Mouse (Mus musculus) ES-CJ7 (cell line): ENCODE data around the gene Dnajc15.
"Not testable (repeated sequence)": the region's sequence is repeated elsewhere in the genome, so short reads cannot be mapped to it uniquely, and the experiment has no call there.

Source experiments
- DNase-seq: peaks from one replicate; pipeline ENCODE4 v3.0.0; 2011; ENCODE audit warnings: low read depth, low spot score

Dnajc15 gene

DNA sequence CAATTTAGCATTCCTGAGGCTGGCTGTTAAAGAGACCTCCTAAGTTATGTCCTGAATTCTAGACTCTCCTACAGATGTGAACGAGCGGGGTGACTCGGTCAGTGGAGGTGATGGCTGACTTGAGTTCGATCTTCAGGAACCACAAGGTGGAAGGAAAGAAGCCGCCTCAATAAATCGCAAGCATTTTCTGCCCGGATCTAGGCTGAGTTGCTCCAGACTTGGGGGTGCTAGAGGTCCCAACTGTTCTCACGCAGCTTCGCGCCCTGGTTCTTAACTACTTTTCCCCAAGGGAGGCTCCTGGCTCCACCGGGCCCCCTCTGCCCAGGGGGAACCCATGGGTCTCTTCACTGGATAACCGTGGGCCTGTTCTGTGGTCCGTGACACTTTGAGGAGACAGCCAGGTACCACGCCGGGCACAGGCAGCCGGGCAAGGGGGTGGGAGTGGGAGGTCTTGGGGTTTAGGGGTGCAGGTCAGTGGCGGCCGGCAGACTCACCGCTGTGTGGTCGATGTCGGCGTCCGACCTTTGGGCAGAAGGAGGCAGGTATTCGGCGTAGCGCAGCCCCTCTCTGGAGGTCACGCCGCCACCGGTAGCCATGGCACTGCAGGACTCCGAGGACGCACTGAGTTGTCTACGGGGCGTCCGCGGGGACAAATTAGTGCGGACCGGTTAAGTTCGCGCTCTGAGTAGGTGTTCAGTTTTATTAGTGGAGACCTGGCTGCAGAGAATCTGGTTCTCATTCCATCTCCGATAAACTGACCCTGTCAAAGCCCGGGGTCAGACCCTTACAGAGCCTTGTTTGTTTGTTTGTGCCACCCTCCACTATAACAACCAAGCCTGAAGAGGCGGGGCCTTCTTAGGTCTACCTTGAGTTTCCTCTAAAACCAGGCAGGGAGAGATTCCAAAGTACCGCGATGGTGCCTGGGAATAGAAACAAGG, at the start of gene Dnajc15:
Gene Dnajc15, minus strand, starts transcription at position 822 of the 938 bp plus-strand sequence.
- peak; percentile 88 for DNase-seq

DNA sequence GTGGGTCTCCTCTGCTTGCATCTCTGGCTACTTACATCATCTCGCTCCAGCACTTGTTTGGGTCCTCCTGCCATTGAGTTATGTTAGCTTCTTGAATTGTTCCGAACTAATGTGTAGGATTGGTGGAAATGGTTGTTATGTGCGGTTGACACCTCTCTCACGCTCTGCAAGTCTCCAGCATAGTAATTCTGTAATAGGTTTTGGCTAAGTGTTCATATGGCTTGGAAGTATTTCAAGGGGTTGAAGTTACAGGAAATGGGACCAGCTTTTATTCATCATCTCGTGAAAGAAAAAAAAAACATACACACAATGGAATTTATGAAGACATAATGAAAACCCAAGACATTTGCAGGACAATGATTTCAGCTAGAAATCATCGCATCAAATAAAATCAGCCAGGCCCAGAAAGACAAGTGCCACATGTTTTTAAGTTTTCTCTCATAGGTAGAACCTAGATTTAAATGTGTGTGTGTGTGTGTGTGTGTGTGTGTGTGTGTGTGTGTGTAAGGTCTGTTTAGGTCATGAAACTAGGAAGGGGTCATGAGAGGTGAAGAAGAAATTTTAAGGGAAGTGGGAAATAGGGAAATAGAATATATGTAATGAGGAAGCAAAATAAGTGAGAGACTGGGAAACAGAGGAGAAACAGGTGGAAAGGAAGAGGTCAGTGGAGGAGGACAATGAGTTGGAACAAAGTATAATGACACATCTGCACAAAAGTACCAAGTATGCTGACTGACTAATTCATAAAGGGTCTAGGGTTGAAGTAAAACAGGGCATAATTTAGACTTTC, 48.3 kb upstream of the Dnajc15 start:
- no peak for DNase-seq

DNA sequence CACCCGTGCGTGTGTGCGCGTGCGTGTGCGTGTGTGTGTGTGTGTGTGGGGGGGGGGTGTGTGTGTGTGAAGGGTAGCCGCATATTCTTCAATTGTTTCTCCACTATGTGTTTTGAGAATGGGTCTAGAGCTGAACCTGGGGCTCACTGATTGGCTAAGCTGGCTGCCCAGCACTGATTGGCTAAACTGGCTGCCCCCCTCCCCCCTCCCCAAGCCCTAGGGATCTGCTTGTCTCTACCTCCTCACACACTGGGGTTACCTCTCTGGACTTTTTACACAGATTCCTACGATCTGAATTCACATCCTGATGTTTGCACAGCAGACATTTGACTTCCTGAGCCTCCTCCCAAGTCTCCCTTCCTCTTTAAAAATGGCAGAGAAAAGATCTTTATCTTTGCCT, 46.7 kb upstream of the Dnajc15 start:
- peak; percentile 7 for DNase-seq

DNA sequence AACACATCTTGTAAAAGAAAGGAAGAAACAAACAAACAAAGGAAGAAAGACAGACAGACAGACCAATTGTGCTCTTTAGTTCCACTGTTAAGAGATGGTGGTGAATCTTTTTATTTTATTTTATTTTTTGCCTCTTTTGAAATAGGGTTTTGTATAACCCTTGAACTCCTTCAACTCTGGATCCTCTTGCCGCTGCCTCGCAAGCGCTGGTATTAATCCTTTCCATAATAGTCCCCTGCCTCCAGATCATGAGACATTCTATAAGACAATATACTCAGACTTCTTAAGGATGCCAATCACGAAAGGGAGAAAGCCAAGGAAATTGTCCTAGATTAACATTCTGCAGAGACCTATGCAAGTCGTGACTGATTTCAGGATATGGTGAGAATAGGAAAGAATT, 40.9 kb upstream of the Dnajc15 start:
- DNase-seq = no peak

DNA sequence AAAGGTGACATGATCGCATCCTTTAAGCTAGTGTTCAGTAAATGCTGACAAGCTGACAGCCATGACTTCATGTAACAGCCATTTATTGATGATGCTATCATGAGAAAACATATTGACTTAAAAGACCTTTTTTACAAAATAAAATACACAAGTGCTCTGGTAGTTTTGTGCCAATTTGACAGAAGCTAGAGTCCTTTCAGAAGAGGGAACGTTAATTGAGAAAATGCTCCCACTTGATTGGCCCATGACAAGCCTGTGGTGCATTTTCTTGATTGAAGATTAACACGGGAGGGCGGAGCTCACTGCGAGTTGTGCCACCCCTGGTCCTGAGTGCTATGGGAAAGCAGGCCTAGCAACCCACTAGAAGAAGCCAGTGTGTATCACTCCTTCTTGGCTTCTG, 31.7 kb upstream of the Dnajc15 start:
- DNase-seq = no peak

DNA sequence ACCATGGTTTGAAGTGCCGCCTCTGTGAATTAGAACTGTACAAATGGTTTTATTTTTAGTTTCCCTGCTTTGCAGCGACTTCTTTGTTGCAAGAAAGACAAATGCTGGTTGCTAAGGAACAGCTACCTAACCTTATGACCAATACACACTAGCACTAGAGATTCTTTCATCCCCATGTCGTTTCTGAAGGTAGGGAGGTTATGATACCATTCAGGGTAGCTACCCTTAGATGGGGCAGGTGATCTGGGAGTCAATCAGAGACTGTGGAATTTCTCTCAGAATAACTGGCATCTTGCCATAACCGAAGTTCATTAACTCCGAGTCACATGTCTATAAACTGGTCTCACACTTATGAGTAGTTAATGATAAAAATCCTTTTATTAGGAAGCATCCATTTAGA, 30.5 kb upstream of the Dnajc15 start:
- DNase-seq = no peak

DNA sequence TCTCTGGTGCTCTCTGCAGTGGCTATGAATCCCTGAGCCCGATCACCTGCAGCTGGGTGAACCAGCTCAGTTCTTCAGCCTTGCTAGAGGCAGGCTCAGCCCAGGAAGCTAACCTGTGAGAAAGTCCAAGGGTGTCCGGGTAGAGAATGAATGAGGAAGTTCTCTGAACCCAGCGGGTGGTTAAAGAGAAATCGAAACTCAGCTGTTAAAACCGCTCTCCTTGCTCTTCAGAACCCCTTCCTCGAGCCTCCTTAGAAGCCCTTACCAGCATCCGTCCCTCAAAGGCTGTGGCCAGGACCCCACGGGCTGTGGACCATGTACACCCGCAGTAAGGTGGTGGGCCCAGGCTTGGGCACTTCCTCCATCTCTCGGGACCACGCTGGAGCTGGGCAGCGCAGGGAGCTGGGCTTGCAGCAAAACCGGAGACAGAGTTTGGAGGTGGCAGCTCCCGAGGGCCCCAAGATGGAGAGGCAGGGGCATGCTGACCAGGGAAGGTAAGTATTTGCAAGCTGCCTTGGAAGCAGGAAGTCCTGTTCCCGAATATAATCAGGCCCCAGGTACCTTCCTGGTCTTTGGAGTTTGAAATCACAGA, 29.3 kb upstream of the Dnajc15 start, which contains the start of gene Epsti1:
Gene Epsti1, plus strand, starts transcription at position 69 of the 592 bp plus-strand sequence.
- no peak for DNase-seq

DNA sequence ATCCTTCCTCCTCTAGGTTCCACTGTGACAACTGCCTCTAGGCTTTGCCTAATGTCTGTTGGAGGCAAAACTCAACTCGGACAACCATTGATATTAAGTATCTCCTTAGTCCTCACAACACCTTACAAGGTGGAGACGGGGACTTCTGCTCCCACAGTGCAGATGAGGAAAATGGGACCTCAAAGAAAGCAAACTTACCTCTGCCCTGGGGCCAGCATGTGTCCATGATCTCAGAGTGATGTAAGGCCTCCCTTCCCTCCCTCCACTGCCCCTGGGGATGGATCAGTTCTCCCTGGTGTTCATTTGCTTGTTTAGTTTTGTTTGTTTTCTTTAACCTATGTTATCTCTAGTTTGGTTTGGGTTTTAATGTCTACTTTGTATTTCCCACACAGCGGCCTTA, 27.6 kb upstream of the Dnajc15 start:
- no peak for DNase-seq

DNA sequence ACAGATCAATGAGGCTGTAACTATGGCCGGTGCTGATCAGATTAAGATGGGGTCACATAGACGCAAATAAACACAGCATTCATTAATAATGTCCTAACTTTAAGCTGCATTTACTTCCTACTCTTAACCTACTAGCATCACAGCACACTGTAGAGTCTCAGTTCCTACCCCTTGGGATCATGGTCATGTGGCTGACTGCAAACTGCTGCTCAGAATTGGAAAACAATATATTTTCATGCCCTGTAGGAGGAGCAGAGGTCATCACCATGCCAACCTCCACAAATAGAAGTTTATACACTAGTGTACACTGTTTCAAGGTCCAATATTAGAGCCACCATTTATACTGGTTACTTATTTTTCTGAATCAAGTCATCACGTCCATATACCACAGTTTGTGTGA, 21.0 kb upstream of the Dnajc15 start:
- DNase-seq = no peak

DNA sequence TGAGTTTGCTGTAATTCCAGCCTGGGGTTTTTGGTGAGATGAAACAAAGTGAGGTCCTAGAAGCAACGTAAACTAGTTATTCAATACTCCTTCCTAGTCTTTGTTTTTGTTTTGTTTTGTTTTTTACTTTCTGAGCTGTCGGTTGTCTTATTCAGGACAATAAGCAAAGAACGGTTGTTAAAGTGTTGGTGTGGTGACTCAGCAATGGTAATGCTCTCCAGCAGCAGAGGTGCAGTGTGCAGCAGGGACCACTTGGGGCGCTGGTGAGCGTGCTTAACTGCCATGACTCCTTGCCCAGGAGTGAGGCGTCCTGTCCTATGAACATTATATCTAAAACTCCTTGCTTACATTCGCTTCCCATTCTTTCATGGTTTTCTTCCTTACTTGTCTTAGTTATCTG, 15.0 kb upstream of the Dnajc15 start:
- peak; percentile 28 for DNase-seq

DNA sequence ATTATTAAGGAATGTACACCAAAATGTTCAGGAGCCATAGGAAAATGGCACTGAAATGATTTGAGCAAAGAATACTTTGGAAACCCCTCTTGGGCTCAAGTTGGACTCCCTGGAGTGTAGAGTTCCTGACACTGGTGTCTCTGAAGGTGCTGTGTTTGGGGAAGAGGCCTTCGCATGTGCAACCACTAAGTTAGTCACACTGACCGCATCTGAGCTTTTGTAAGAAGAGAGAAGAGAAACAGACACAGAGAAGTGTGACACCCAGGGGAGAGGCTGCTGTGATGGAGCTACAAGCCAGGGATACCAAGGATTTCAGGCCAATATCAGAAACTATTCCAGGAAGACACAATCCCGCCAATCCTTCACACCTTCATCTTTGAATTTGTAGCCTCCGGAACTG, 12.0 kb upstream of the Dnajc15 start:
- DNase-seq = no peak

DNA sequence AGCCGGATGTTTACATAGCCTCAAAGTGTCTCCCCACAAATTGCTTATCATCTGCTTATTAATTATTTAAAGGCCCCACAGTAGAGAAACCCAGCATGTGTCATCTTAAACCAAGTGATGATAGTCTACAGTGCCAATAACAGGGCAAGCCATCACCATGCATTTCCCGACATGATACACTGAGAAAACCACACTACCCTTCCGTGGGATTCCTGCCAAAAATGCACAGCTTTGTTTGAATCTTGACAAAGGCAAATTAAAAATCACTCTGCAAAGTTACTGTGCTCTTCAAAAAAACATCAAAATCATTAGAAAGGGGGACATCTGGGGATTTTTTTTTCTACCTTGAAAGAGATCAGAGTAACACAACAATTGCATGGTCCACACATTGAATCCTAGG, 11.5 kb upstream of the Dnajc15 start:
- no peak for DNase-seq

DNA sequence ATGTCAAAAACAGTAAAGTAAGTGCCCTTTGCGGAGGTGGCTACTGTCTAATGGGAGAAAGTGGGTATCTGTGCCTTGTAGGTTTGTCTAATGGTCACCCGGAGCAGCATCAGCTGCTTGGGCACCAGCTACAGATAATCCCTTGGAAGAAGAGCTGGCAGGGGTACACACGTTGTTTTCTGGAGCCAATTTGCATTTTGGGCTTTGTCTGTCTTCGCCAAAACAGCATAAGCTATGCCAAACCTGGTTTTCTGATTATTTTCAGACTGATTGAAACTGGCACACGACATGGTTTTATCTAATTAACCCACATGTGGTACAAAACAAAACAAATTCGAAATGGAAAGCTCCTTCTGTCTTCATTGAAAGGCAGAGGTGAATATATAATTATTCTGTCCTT, 7.7 kb upstream of the Dnajc15 start:
- DNase-seq = no peak

DNA sequence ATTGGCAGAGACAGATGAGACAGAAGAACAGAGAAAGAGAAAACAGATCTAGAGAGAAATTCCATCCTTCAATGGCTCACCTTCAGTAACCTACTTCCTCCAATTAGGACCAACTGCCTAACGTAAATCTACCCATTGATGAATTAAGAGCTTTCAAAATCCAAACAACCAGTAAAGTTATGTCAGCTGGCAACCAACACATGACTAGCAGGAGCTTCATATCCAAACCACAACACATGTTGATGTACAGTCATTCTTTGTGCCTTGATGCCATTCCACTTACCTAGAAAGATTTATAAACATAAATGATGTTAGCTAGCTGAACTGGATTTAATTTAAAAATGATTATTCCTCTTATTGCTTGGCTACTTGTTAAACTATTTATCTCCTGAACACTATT, 7.1 kb upstream of the Dnajc15 start:
- no peak for DNase-seq

DNA sequence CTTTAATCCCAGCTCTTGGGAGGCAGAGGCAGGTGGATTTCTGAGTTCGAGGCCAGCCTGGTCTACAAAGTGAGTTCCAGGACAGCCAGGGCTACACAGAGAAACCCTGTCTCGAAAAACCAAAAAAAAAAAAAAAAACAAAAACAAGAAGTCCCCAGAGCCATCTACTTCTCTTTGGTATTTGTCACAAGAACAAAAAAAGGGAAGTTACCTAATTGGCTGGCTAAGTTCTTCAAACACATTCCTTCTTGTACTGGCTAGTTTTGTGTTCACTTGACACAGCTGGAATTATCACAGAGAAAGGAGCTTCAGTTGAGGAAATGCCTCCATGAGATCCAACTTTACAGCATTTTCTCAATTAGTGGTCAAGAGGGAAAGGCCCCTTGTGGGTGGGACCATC, 3.0 kb upstream of the Dnajc15 start:
- DNase-seq = not testable (repeated sequence)

DNA sequence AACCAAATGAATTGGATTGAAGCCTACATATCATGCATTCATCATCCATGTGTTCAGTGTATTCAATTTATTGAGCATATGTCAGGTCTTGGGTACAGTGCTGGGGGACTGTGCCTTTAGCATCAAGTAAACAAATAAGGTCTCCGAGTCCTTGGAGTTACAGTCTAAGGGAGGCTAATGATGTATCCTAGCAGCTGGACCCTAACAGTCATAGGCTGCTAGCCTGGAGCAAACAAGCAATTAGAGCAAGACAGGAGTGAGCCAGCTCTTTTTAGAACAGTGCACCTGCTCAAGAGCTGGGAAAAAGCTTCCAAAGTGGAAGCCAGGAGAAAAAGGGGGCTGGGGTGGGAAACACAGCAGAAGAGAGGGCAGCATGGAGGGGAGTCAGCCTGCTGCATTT, 1.3 kb upstream of the Dnajc15 start:
- no peak for DNase-seq

DNA sequence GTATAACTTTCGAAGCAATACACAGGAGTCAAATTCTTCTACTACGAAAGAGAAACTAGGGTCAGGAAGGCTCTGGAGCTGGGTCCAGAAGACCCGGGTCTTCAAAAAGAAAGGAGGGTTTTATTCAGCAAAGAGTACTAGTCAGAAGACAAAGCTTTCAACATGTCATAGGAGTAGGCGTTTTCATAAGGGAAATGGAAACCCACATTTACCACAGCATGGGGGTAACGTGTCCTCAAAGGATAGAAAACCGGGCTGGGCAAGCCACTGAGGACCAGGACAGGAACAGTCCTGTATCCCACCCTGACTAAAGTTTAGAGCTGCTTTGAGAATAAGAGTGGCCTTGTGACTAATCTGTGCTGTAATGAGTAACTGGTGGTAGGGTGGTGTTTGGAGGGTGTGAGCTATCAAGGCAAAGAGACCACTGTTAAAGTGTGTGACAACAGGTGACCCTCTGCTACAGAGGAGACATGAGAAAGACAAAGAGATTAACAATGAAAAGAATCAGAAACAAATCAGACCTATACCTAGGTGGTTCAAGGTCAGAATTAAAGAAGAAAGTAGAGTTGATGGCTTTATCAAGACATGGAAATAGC, 3.4 kb downstream of the Dnajc15 start:
- DNase-seq = no peak

DNA sequence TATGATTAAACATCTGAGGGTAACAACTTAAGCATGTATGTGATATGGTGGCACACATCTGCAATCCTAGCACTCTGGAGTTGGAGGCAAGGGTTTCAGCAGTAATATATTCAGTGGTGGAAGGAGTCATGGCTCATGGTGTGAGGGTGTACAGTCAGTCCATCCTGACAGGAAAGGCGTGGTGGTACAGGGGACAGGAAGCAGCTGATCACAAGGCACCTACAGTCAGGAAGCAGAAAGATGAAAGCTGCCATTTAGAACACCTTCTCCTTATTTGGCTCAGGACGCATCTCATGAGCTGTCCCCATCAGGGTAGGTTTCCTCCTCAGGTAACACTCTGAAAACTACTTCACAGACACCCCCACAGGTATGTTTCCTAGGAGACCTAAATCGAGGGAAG, 4.0 kb downstream of the Dnajc15 start:
- DNase-seq = no peak

DNA sequence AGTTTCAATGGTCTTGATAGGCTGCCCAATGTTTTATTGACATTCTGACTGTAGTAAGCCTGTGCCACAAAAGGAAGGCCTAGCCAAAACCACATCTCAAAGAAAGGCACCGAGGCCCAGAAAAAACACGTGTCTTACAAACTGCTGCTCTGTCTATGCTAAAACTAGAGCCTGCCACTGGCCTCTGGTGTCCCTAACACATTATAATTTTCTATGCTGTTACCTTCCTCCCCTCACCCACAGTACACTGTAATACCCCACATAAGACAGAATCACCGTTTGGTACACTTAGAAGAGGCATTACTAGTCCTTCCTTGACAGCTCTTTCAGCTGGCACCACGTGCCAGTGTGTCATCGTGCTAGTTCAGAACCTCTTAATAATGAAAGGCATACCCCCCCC, 7.3 kb downstream of the Dnajc15 start:
- DNase-seq = no peak

DNA sequence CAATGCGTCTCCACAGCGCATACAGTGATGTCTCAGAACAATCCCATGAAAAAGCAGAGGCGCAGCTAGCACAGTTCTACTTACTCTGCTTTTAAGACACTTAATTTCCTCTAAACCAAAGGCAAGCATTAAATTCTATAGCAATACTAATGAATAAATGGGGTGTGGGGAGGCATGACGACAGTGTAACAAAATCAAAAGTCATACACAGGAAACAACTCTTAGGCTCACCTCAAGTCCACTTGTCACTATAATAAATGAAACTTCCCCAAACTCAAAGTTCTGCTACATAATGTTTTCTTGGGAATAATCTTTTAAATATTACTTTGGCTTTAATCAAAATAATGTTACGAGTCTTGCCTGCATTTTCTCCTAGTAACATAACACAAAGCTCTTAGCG, 10.4 kb downstream of the Dnajc15 start:
- DNase-seq = no peak

DNA sequence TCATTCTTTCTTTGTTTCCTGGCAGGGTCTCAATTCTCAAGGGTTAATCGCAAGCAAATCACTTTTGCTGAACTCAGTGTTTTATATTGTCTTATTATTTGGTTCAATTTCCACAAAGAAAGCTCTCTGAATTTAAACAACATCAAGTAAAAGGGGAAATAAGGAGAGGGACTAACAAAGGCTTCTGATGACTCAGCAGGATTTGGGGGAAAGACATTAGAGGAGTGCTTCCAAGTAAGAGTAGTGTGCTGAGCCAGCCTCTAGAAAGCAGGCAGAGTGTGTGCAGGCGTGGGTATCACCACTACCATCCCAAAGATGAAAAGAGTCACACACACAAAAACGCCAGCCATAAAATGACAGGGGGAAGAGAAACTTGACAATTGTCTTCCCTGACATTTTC, 10.9 kb downstream of the Dnajc15 start:
- DNase-seq = no peak
